Mouse (Mus musculus) lung, adult 2 months (tissue): ENCODE measurements around the gene Sgsm2.

Experiments
- CTCF ChIP-seq: fragments of 200-500 bp; IDR thresholded peaks from 2 replicates; pipeline ENCODE4 v1.5.1; 2011; ENCODE audit warnings: mild to moderate bottlenecking, low read length, control low read depth; ENCODE audit not compliant: insufficient read depth
- POLR2A ChIP-seq: fragments of 200-500 bp; IDR thresholded peaks from 2 replicates; pipeline ENCODE4 v1.6.1; 2011; ENCODE audit warnings: low read depth, mild to moderate bottlenecking, control low read depth, low read length, borderline replicate concordance; ENCODE audit errors: extremely low read depth

DNA sequence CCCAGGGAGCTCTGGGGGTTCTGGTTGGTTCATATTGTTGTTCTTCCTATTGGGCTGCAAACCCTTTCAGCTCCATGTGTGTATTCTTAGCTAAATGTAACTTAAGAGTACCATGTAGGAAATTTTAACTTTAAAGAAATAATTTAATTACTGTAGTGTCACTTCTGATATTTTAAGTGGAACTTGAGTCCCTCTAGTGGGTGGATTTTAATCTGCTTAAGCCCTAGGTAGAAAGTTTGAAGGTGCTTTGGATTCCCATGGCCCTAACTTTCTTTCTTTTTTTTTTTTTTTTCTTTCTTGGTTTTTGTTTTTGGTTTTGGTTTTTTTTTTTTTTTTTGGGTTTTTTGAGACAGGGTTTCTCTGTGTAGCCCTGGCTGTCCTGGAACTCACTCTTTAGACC, 81.1 kb downstream of the Sgsm2 start:
- no peak for TF ChIP-seq CTCF
- TF ChIP-seq POLR2A = no peak
